24 mouse cellular contexts compared by ENCODE assay signal in genomic region chr8:95336363-95336762, GRCm38 (mm10). TPM values are rescaled to one million over a fixed set of nuclear protein-coding genes. Genes with fewer than 3 reads are reported as not detected.
"Had no signal": no experiment of that assay in that cellular context is flagged by ENCODE, and none has a peak within 500 bp of the region (broad histone marks: within the 10 kb centered on the region; RNA-seq: fewer than 3 reads in every experiment).

No protein-coding gene starts in this region.

- H3K27ac ChIP-seq: liver, embryonic 14.5 days; midbrain, embryonic 13.5 days; midbrain, embryonic 15.5 days; neural tube, embryonic 12.5 days had no signal

- H3K9ac ChIP-seq: liver, embryonic 14.5 days; lung, embryonic 14.5 days; midbrain, embryonic 13.5 days; midbrain, embryonic 15.5 days; neural tube, embryonic 12.5 days had no signal

- H3K4me3 ChIP-seq: megakaryocyte, embryonic 14.5 days; midbrain, embryonic 13.5 days; midbrain, embryonic 15.5 days; neural tube, embryonic 12.5 days had no signal

- H3K9me3 ChIP-seq: megakaryocyte, embryonic 14.5 days; midbrain, embryonic 13.5 days; midbrain, embryonic 15.5 days; neural tube, embryonic 12.5 days had no signal

- H3K4me2 ChIP-seq: lung, embryonic 14.5 days; midbrain, embryonic 11.5 days; midbrain, embryonic 13.5 days; midbrain, embryonic 15.5 days; neural tube, embryonic 12.5 days had no signal

- H3K27me3 ChIP-seq: megakaryocyte, embryonic 14.5 days; midbrain, embryonic 13.5 days; midbrain, embryonic 15.5 days; neural tube, embryonic 12.5 days had no signal

- ATAC-seq: midbrain, embryonic 13.5 days; midbrain, embryonic 15.5 days had no signal

- DNase-seq: lung, adult 18-20 months; lung, embryonic 14.5 days; lung, postnatal 10 days; lung, postnatal 4 days; retina, postnatal 1 day; right cerebral cortex, adult 18-20 months; right cerebral cortex, postnatal 25 days; right cerebral cortex, postnatal 4 days; spleen, adult 18-20 months; thymus, adult 2 months; thymus, postnatal 25 days; thymus, postnatal 4 days had no signal

- H3K4me1 ChIP-seq: neural tube, embryonic 12.5 days had no signal

RNA-seq across cellular contexts. Expression of gene Tepp, which starts 26.0 kb away (rescaled TPM):
- total RNA-seq: megakaryocyte progenitor cell, adult 5-6 weeks; neutrophil, adult 5-6 weeks had no signal
- polyA plus RNA-seq: liver, embryonic 14.5 days; liver, embryonic 16.5 days; neural tube, embryonic 12.5 days; small intestine, adult 2 months; stomach, embryonic 14.5 days; stomach, embryonic 16.5 days had no signal
